Mouse (Mus musculus) G1E (cell line): ENCODE data around the gene Kpna1. TPM values are rescaled to one million over a fixed set of nuclear protein-coding genes. Genes with fewer than 3 reads are reported as not detected.
"Not testable (repeated sequence)": the region's sequence is repeated elsewhere in the genome, so short reads cannot be mapped to it uniquely, and the experiment has no call there.

Experiments used
- ATAC-seq: 2 replicates; pipeline ENCODE4 v1.8.0; 2016; ENCODE audit warnings: mild to moderate bottlenecking; ENCODE audit not compliant: insufficient number of reproducible peaks, poor library complexity, low FRiP score, severe bottlenecking; ENCODE audit errors: extremely low read depth
- DNase-seq: peaks from one replicate; pipeline ENCODE4 v3.0.0; 2012; ENCODE audit warnings: low spot score
- H3K27me3 ChIP-seq: 2 replicates; pipeline ENCODE4 v1.6.1; 2012; ENCODE audit warnings: mild to moderate bottlenecking, low read length, inconsistent platforms; ENCODE audit not compliant: insufficient read depth
- H3K36me3 ChIP-seq: replicated peaks from 2 replicates; pipeline ENCODE3; 2012; ENCODE audit warnings: mild to moderate bottlenecking, inconsistent platforms
- H3K4me1 ChIP-seq: 2 replicates; pipeline ENCODE4 v1.6.1; 2012; ENCODE audit warnings: low read depth, low read length, inconsistent platforms, mixed read lengths; ENCODE audit not compliant: insufficient read depth
- H3K4me3 ChIP-seq: 2 replicates; pipeline ENCODE4 v1.5.1; 2012; ENCODE audit warnings: low read depth, mild to moderate bottlenecking, inconsistent platforms, low read length, moderate library complexity, mixed read lengths
- H3K9me3 ChIP-seq: replicated peaks from 2 replicates; pipeline ENCODE4 v1.6.1; 2012; ENCODE audit warnings: inconsistent platforms
- CTCF ChIP-seq: IDR thresholded peaks from 2 replicates; pipeline ENCODE4 v1.5.1; 2012; ENCODE audit warnings: low read depth, low read length, inconsistent platforms, mixed read lengths
- GATA1 ChIP-seq: IDR thresholded peaks from 2 replicates; pipeline ENCODE4 v1.6.1; 2012; ENCODE audit warnings: borderline replicate concordance, low read length, inconsistent platforms, mixed read lengths
- GATA2 ChIP-seq: IDR thresholded peaks from 2 replicates; pipeline ENCODE4 v1.6.1; 2012; ENCODE audit warnings: low read depth, low read length, inconsistent platforms, borderline replicate concordance
- POLR2AphosphoS5 ChIP-seq: IDR thresholded peaks from 2 replicates; pipeline ENCODE4 v1.6.1; 2012; ENCODE audit warnings: low read depth, low read length, inconsistent platforms; ENCODE audit not compliant: insufficient replicate concordance
- TAL1 ChIP-seq: conservative IDR thresholded peaks from 2 replicates; pipeline ENCODE4 v1.6.1; 2012; ENCODE audit warnings: low read depth, low read length, inconsistent platforms, mixed read lengths
- polyA plus RNA-seq: library from polyadenylated mRNA; stranded (reverse); fragments of >175 nt; gene quantifications from 2 replicates; pipeline ENCODE4 v1.2.3, GENCODE M21; 2012
- total RNA-seq, 2 experiments: library from RNA; stranded (forward) in 1 of 2; stranded (reverse) in 1 of 2; fragments of 200-1000 nt in 1 of 2; fragments of >200 nt in 1 of 2; fragmentation: Nextera tagmentation in 1 of 2; gene quantifications; 2 replicates each; pipeline ENCODE4 v1.2.3; 2014 to 2017

Gene Kpna1
- total and polyA plus RNA-seq, 3 experiments, result 53.7 to 70.1 (median 54.1) TPM

DNA sequence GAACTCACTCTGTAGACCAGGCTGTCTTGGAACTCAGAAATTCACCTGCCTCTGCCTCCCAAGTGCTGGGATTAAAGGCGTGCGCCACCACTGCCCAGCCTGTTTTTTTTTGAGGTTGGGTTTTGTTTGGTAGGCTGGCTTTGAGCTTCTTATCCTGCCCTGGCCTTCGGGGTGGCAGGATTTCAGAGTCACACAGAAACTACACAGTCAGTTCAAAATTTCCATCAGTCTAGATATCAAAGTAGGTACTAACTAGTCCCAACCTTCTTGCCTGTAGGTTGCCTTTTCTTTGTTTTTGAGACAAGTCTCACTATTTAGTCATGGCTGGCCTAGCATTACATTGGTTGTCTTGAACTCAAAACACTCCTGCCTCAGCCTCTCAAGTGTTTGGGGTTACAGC lies 5.9 kb downstream of the Kpna1 start:
- H3K4me1 ChIP-seq, result peaks cover 38% of the 10 kb centered on the region
- H3K9me3 ChIP-seq, result no peaks in the 10 kb centered on the region; the same call in 1 of the 2 replicates
- TF ChIP-seq CTCF (no peak), GATA1 (no peak), TAL1 (no peak), POLR2AphosphoS5 (no peak), GATA2 (no peak)
- DNase-seq, result no peak
- H3K27me3 ChIP-seq, result peaks cover 4% of the 10 kb centered on the region
- no peak for ATAC-seq
- H3K4me3 ChIP-seq, result peak overlapping the region; percentile 83; the same call in 1 of the 2 replicates
- H3K36me3 ChIP-seq, result peaks cover 10% of the 10 kb centered on the region

DNA sequence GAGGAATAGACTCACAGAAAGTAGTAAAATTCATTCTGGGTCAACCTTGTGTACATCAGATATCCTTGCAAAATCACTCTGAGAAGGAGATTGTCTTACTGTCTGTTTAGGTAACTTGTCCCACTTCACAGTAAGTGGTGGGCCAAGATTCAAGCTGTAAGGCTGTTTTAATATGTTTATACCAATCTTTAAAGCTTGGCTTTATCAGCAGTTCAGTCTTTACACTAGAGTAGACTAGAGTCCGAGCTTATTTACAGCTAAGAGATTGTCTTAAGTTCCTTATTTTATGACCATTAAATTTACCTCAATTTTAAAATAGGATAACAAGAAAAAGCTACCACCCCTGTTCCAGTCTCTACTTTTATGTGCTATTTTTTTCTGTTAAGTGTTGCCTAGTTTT lies 9.4 kb downstream of the Kpna1 start:
- H3K36me3 ChIP-seq, result peaks cover 8% of the 10 kb centered on the region
- ATAC-seq, result no peak
- TF ChIP-seq POLR2AphosphoS5 (no peak), GATA1 (no peak), GATA2 (no peak), CTCF (no peak), TAL1 (no peak)
- H3K4me1 ChIP-seq, result peaks cover 33% of the 10 kb centered on the region
- no peak for DNase-seq
- no peaks in the 10 kb centered on the region for H3K27me3 ChIP-seq
- H3K9me3 ChIP-seq, result no peaks in the 10 kb centered on the region
- no peak overlapping the region for H3K4me3 ChIP-seq

DNA sequence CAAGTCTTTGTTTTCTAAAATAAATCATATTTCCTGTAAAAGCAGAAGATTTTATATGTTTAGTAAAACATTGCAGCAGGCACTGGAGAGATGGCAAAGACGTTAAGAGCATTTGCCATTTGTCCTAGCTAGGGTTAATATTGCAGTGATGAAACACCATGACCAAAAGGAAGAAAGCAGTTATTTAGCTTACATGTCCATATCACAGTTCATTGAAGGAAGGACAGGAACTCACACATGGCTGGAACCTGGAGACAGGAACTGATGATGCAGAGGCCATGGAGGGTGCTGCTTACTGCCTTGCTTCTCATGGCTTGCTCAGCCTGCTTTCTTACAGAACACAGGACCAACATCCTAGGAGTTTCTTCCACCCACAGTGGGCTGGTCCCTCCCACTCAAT lies 13.8 kb downstream of the Kpna1 start:
- H3K4me3 ChIP-seq, result no peak overlapping the region
- peaks cover 10% of the 10 kb centered on the region for H3K4me1 ChIP-seq
- no peaks in the 10 kb centered on the region for H3K9me3 ChIP-seq
- H3K27me3 ChIP-seq, result no peaks in the 10 kb centered on the region
- no peak for TF ChIP-seq TAL1
- no peak for TF ChIP-seq CTCF
- TF ChIP-seq GATA2, result no peak
- TF ChIP-seq GATA1, result no peak
- TF ChIP-seq POLR2AphosphoS5, result no peak
- no peak for ATAC-seq
- H3K36me3 ChIP-seq, result peaks cover 12% of the 10 kb centered on the region
- no peak for DNase-seq

DNA sequence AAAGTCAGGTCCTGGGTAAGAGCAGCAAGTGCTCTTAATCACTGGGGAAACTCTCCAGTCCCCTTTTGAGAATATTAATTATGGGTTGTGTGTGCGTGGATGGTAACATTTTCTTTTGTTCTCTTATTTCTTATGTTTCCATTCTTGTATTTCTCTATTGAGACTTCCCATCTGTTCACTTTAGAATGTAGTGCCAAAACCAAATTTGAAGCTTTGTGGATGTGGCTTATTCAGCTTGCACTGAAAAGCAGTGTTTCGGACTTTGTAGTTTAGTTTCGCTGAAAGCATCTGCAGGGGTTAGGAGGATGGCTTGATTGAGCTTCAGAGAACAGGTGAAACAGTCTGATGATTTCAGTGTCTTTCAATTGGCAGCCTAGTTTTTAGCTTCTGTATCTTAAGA lies 14.8 kb downstream of the Kpna1 start:
- H3K4me3 ChIP-seq, result no peak overlapping the region
- DNase-seq (no peak), ATAC-seq (no peak)
- H3K4me1 ChIP-seq, result peaks cover 6% of the 10 kb centered on the region; the same call in 1 of the 2 replicates
- H3K36me3 ChIP-seq, result peaks cover 15% of the 10 kb centered on the region
- H3K9me3 ChIP-seq, result no peaks in the 10 kb centered on the region
- no peaks in the 10 kb centered on the region for H3K27me3 ChIP-seq
- TF ChIP-seq CTCF (no peak), GATA2 (no peak), POLR2AphosphoS5 (no peak), GATA1 (no peak), TAL1 (no peak)

DNA sequence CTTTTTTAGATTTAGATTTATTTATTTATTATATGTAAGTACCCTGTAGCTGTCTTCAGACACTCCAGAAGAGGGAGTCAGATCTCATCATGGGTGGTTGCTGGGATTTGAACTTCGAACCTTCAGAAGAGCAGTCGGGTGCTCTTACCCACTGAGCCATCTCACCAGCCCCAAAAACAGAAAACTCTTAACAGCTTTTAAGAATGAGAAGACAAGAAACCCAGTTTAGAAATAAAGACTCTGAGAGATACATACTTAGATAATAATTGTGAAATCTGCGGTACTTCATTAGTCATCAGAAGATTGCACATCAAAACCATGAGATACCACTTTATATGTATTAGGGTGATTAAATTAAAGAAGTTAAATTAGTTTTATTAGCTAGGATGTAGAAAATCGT lies 20.3 kb downstream of the Kpna1 start:
- H3K4me3 ChIP-seq, H3K9me3 ChIP-seq, DNase-seq, H3K4me1 ChIP-seq, ATAC-seq, H3K27me3 ChIP-seq: not testable (repeated sequence)
- H3K36me3 ChIP-seq, result peaks cover 36% of the 10 kb centered on the region

DNA sequence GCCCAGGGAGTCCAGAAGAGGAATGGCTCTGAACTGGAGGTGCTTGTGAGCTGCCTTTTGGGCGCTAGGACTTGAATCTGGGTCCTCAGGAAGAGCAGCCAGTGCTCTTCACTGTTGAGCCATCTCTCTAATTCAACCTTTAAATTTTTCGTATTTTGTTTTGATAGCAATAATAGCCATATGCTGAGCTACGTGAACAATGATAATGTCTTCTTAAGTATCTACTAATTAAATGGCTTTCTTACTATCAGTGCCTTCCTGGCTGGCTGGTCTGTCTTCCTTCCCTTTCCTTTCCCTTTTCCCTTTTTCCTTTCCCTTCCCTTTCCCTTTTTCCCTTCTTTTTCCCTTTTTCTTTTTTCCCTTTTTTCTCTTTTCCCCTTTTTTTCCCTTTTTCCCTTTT lies 29.8 kb downstream of the Kpna1 start:
- Histone ChIP-seq H3K4me1 (no peaks in the 10 kb centered on the region), H3K4me3 (no peak overlapping the region), H3K9me3 (no peaks in the 10 kb centered on the region), H3K36me3 (peaks cover 52% of the 10 kb centered on the region), H3K27me3 (no peaks in the 10 kb centered on the region)
- DNase-seq (no peak), ATAC-seq (no peak)
- TF ChIP-seq TAL1 (no peak), CTCF (no peak)

- no peaks in the 10 kb centered on the region for H3K9me3 ChIP-seq
- peaks cover 65% of the 10 kb centered on the region for H3K36me3 ChIP-seq
- DNase-seq, result no peak
- H3K4me1 ChIP-seq, result peaks cover 12% of the 10 kb centered on the region; the same call in 1 of the 2 replicates
- no peak overlapping the region for H3K4me3 ChIP-seq
- no peaks in the 10 kb centered on the region for H3K27me3 ChIP-seq
- TF ChIP-seq GATA1 (no peak), TAL1 (no peak), GATA2 (no peak), CTCF (no peak), POLR2AphosphoS5 (no peak)
- ATAC-seq, result no peak
Measured at GRCm38 (mm10) chr16:36016335-36016734, 37.8 kb downstream of the Kpna1 start.

GRCm38 (mm10) chr16:36028120-36028519 lies 49.6 kb downstream of the Kpna1 start:
- H3K4me3 ChIP-seq, ATAC-seq, H3K4me1 ChIP-seq, H3K27me3 ChIP-seq, DNase-seq, H3K9me3 ChIP-seq: not testable (repeated sequence)
- H3K36me3 ChIP-seq, result peaks cover 66% of the 10 kb centered on the region
